Mouse (Mus musculus) bone marrow, adult 2 months (tissue): ENCODE results near the gene Egln2.

Experiments used
- CTCF ChIP-seq: fragments of 200-500 bp; IDR thresholded peaks from 2 replicates; pipeline ENCODE4 v1.5.1; 2011; ENCODE audit warnings: low read length, control low read depth; ENCODE audit not compliant: control insufficient read depth, insufficient read depth
- POLR2A ChIP-seq: fragments of 200-500 bp; IDR thresholded peaks from 2 replicates; pipeline ENCODE4 v1.6.1; 2011; ENCODE audit warnings: low read depth, mild to moderate bottlenecking, control low read depth, low read length, borderline replicate concordance; ENCODE audit not compliant: control insufficient read depth

- TF ChIP-seq CTCF (no peak), POLR2A (no peak)
Observed at GRCm38 (mm10) chr7:27156005-27156404, 10.6 kb downstream of the Egln2 start.
